Mouse (Mus musculus): ENCODE measurements at regions not wholly inside any gene's neighbourhood (a gene's known extent, or its start where the extent isn't known, plus 50 kb on each side); places are given as distances from the start of the nearest gene placed in this dataset.
A peak's percentile ranks its signal among the peaks of the same experiment; 100 is the strongest.

GRCm38 (mm10) chr9:49954601-49955000, 155.9 kb upstream of the Ncam1 start:
- no peak for DNase-seq (ENCODE audit: low spot score in 2 of 2)

- DNase-seq (ENCODE audit: low spot score in 2 of 2): no peak
Observed at GRCm38 (mm10) chr9:49950321-49950720, 151.6 kb upstream of the Ncam1 start.

GRCm38 (mm10) chr9:49948546-49948945, 149.8 kb upstream of the Ncam1 start:
- no peak for DNase-seq (ENCODE audit: low spot score in 2 of 2)

GRCm38 (mm10) chr9:49946857-49947256, 148.1 kb upstream of the Ncam1 start:
- DNase-seq (ENCODE audit: low spot score in 2 of 2): no peak

GRCm38 (mm10) chr9:49935555-49936376, 137.0 kb upstream of the Ncam1 start:
- peak; percentile 39 to 49 for DNase-seq (ENCODE audit: low spot score in 2 of 2)

GRCm38 (mm10) chr9:49928041-49928656, 129.4 kb upstream of the Ncam1 start:
- DNase-seq (ENCODE audit: low spot score in 2 of 2): no peak

- DNase-seq (ENCODE audit: low spot score in 2 of 2): no peak
Observed at GRCm38 (mm10) chr9:49927281-49927680, 128.6 kb upstream of the Ncam1 start.

GRCm38 (mm10) chr9:49925796-49926195, 127.1 kb upstream of the Ncam1 start:
- no peak for DNase-seq (ENCODE audit: low spot score in 2 of 2)

- DNase-seq (ENCODE audit: low spot score in 2 of 2): no peak
Observed at GRCm38 (mm10) chr9:49923981-49924501, 125.3 kb upstream of the Ncam1 start.

- DNase-seq (ENCODE audit: low spot score in 2 of 2): no peak
Observed at GRCm38 (mm10) chr9:49922770-49923169, 124.0 kb upstream of the Ncam1 start.

GRCm38 (mm10) chr9:49922162-49922561, 123.4 kb upstream of the Ncam1 start:
- no peak for DNase-seq (ENCODE audit: low spot score in 2 of 2)

- no peak for DNase-seq (ENCODE audit: low spot score in 2 of 2)
Observed at GRCm38 (mm10) chr9:49921306-49921705, 122.6 kb upstream of the Ncam1 start.

- DNase-seq (ENCODE audit: low spot score in 2 of 2): peak in 1 of 2 experiments; percentile 43
Observed at GRCm38 (mm10) chr9:49915046-49915719, 116.5 kb upstream of the Ncam1 start.

- DNase-seq (ENCODE audit: low spot score in 2 of 2): no peak
Observed at GRCm38 (mm10) chr9:49913677-49914076, 115.0 kb upstream of the Ncam1 start.

- no peak for DNase-seq (ENCODE audit: low spot score in 2 of 2)
Observed at GRCm38 (mm10) chr9:49912306-49912705, 113.6 kb upstream of the Ncam1 start.

- no peak for DNase-seq (ENCODE audit: low spot score in 2 of 2)
Observed at GRCm38 (mm10) chr9:49906306-49906705, 107.6 kb upstream of the Ncam1 start.

- DNase-seq (ENCODE audit: low spot score in 2 of 2): no peak
Observed at GRCm38 (mm10) chr9:49905703-49906102, 107.0 kb upstream of the Ncam1 start.

- peak in 1 of 2 experiments; percentile 50 for DNase-seq (ENCODE audit: low spot score in 2 of 2)
Observed at GRCm38 (mm10) chr9:49898947-49899346, 100.2 kb upstream of the Ncam1 start.

- DNase-seq (ENCODE audit: low spot score in 2 of 2): no peak
Observed at GRCm38 (mm10) chr9:49884516-49885343, 86.0 kb upstream of the Ncam1 start.

- no peak for DNase-seq (ENCODE audit: low spot score in 2 of 2)
Observed at GRCm38 (mm10) chr9:49879361-49880128, 80.8 kb upstream of the Ncam1 start.

GRCm38 (mm10) chr9:49874881-49875280, 76.2 kb upstream of the Ncam1 start:
- no peak for DNase-seq (ENCODE audit: low spot score in 2 of 2)

All from frontal cortex, postnatal 36 days (tissue).